Mouse (Mus musculus) heart, postnatal 0 days (tissue): ENCODE measurements around the gene Acp6. TPM values are rescaled to one million over a fixed set of nuclear protein-coding genes. Genes with fewer than 3 reads are reported as not detected.

Experiments
- ATAC-seq: fragments of 200-750 bp; cut with Nextera tagmentation; 2 replicates; pipeline ENCODE4 v1.8.0; 2017; ENCODE audit warnings: low read depth, moderate number of reproducible peaks, moderate library complexity; ENCODE audit not compliant: insufficient read depth
- DNase-seq: peaks from one replicate; pipeline ENCODE4 v3.0.0-alpha.2; 2016; ENCODE audit warnings: low spot score
- H3K27ac ChIP-seq: fragments of 300-500 bp; sonication (generic); 2 replicates; pipeline ENCODE4 v1.5.1; 2014; ENCODE audit warnings: low read depth, mild to moderate bottlenecking
- H3K27me3 ChIP-seq: fragments of 300-500 bp; sonication (generic); 2 replicates; pipeline ENCODE4 v1.6.1; 2014; ENCODE audit warnings: low read length, mixed read lengths; ENCODE audit not compliant: control insufficient read depth, insufficient read depth
- H3K36me3 ChIP-seq: fragments of 300-500 bp; sonication (generic); replicated peaks from 2 replicates; pipeline ENCODE4 v1.6.1; 2014; ENCODE audit warnings: low read length, mixed read lengths; ENCODE audit not compliant: control insufficient read depth, insufficient read depth
- H3K4me1 ChIP-seq: fragments of 300-500 bp; sonication (generic); 2 replicates; pipeline ENCODE4 v1.6.1; 2014; ENCODE audit warnings: antibody characterized with exemption; ENCODE audit not compliant: control insufficient read depth, insufficient read depth
- H3K4me2 ChIP-seq: fragments of 300-500 bp; sonication (generic); 2 replicates; pipeline ENCODE4 v1.6.1; 2014; ENCODE audit warnings: low read depth, mild to moderate bottlenecking, low read length, moderate library complexity
- H3K4me3 ChIP-seq: fragments of 300-500 bp; sonication (generic); 2 replicates; pipeline ENCODE4 v1.5.1; 2014; ENCODE audit warnings: low read depth, low read length
- H3K9ac ChIP-seq: fragments of 300-500 bp; sonication (generic); replicated peaks from 2 replicates; pipeline ENCODE4 v1.6.1; 2014; ENCODE audit warnings: low read depth, low read length, mixed read lengths
- H3K9me3 ChIP-seq: fragments of 300-500 bp; sonication (generic); replicated peaks from 2 replicates; pipeline ENCODE4 v1.6.1; 2016; ENCODE audit warnings: low read length; ENCODE audit not compliant: control insufficient read depth
- CTCF ChIP-seq: IDR thresholded peaks from 2 replicates; pipeline ENCODE4 v1.5.1; 2016; ENCODE audit warnings: antibody characterized with exemption, control low read depth, low read depth
- EP300 ChIP-seq: IDR thresholded peaks from 2 replicates; pipeline ENCODE4 v1.6.1; 2016; ENCODE audit warnings: antibody characterized with exemption, low read depth
- WGBS: fragments of 180-500 bp; shearing (Covaris S2); extraction: QIAGEN DNeasy Blood & Tissue Kit; methylation state at CpG from one replicate; pipeline ENCODE4 v1.1.7; 2014; 5-methylcytosine and 5-hydroxymethylcytosine counted together
- polyA plus RNA-seq: library from polyadenylated mRNA; unstranded; fragments of >200 nt; fragmentation: Nextera tagmentation; extraction: Ambion mirVana; gene quantifications from 2 replicates; pipeline ENCODE4 v1.2.1, GENCODE M21; 2015
- total RNA-seq: library from RNA; depleted of rRNA; stranded (reverse); fragments of >200 nt; gene quantifications from 2 replicates; pipeline ENCODE4 v1.2.3, GENCODE M21; 2014; ENCODE audit warnings: low replicate concordance

Gene Acp6
- total and polyA plus RNA-seq, 2 experiments from 2014 or later = 46.3 to 57.5 TPM

GRCm38 (mm10) chr3:97160908-97161307 is 2.3 kb downstream of the Acp6 start:
- ATAC-seq (no peak), DNase-seq (peak; percentile 26)
- Histone ChIP-seq H3K4me2 (peak overlapping the region; percentile 86), H3K36me3 (no peaks in the 10 kb centered on the region), H3K4me1 (peaks cover 18% of the 10 kb centered on the region), H3K9me3 (no peaks in the 10 kb centered on the region), H3K9ac (no peak overlapping the region), H3K4me3 (no peak overlapping the region), H3K27ac (no peak overlapping the region), H3K27me3 (no peaks in the 10 kb centered on the region)
- 19% methylated on average over 10 of the region's 10 CpGs for WGBS
- TF ChIP-seq CTCF (no peak), EP300 (no peak)

- Histone ChIP-seq H3K9ac (no peak overlapping the region), H3K9me3 (no peaks in the 10 kb centered on the region), H3K4me3 (no peak overlapping the region), H3K4me1 (peaks cover 18% of the 10 kb centered on the region), H3K27me3 (no peaks in the 10 kb centered on the region), H3K4me2 (no peak overlapping the region), H3K36me3 (0 out of 2 replicates have a peak, but pooled peaks cover 7% of the 10 kb centered on the region), H3K27ac (no peak overlapping the region)
- TF ChIP-seq CTCF (no peak), EP300 (no peak)
- DNase-seq (no peak), ATAC-seq (no peak)
- 58% methylated on average over 4 of the region's 4 CpGs for WGBS
Observed at GRCm38 (mm10) chr3:97161773-97162172, 3.2 kb downstream of the Acp6 start.

- H3K4me1 ChIP-seq = peaks cover 15% of the 10 kb centered on the region
- DNase-seq = no peak
- H3K27ac ChIP-seq = no peak overlapping the region
- H3K9me3 ChIP-seq = no peaks in the 10 kb centered on the region
- no peak for ATAC-seq
- no peaks in the 10 kb centered on the region for H3K27me3 ChIP-seq
- H3K9ac ChIP-seq = no peak overlapping the region
- TF ChIP-seq CTCF = no peak
- TF ChIP-seq EP300 = no peak
- no peak overlapping the region for H3K4me2 ChIP-seq
- H3K36me3 ChIP-seq = 0 out of 2 replicates have a peak, but pooled peaks cover 7% of the 10 kb centered on the region
- H3K4me3 ChIP-seq = no peak overlapping the region
- WGBS = 58% methylated on average over 4 of the region's 4 CpGs
Observed at GRCm38 (mm10) chr3:97164477-97164876, 5.9 kb downstream of the Acp6 start.

- no peak overlapping the region for H3K9ac ChIP-seq
- H3K27ac ChIP-seq = no peak overlapping the region
- no peaks in the 10 kb centered on the region for H3K4me1 ChIP-seq
- DNase-seq (no peak), ATAC-seq (no peak)
- 37% methylated on average over 4 of the region's 4 CpGs for WGBS
- no peaks in the 10 kb centered on the region for H3K27me3 ChIP-seq
- no peak overlapping the region for H3K4me3 ChIP-seq
- H3K4me2 ChIP-seq = no peak overlapping the region
- 0 out of 2 replicates have a peak, but pooled peaks cover 7% of the 10 kb centered on the region for H3K36me3 ChIP-seq
- no peak for TF ChIP-seq CTCF
- TF ChIP-seq EP300 = no peak
- no peaks in the 10 kb centered on the region for H3K9me3 ChIP-seq
Observed at GRCm38 (mm10) chr3:97167126-97167525, 8.5 kb downstream of the Acp6 start.

- Histone ChIP-seq H3K9ac (no peak overlapping the region), H3K4me1 (no peaks in the 10 kb centered on the region), H3K9me3 (no peaks in the 10 kb centered on the region), H3K27me3 (no peaks in the 10 kb centered on the region), H3K4me3 (no peak overlapping the region), H3K36me3 (0 out of 2 replicates have a peak, but pooled peaks cover 16% of the 10 kb centered on the region), H3K27ac (no peak overlapping the region), H3K4me2 (no peak overlapping the region)
- ATAC-seq (no peak), DNase-seq (no peak)
- 72% methylated on average over 6 of the region's 6 CpGs for WGBS
- TF ChIP-seq CTCF (no peak), EP300 (no peak)
Observed at GRCm38 (mm10) chr3:97171531-97171930, 13.0 kb downstream of the Acp6 start.

- 0 out of 2 replicates have a peak, but pooled peaks cover 19% of the 10 kb centered on the region for H3K36me3 ChIP-seq
- no peak overlapping the region for H3K4me3 ChIP-seq
- TF ChIP-seq EP300 = no peak
- TF ChIP-seq CTCF = no peak
- no peaks in the 10 kb centered on the region for H3K27me3 ChIP-seq
- no peak overlapping the region for H3K27ac ChIP-seq
- DNase-seq = no peak
- ATAC-seq = no peak
- no peaks in the 10 kb centered on the region for H3K4me1 ChIP-seq
- H3K9ac ChIP-seq = no peak overlapping the region
- no peak overlapping the region for H3K4me2 ChIP-seq
- H3K9me3 ChIP-seq = no peaks in the 10 kb centered on the region
- WGBS = 71% methylated on average over 9 of the region's 9 CpGs
Observed at GRCm38 (mm10) chr3:97172231-97172630, 13.7 kb downstream of the Acp6 start.
